Comparison of ENCODE assay signal across 1 mouse cellular context in the genomic region with DNA sequence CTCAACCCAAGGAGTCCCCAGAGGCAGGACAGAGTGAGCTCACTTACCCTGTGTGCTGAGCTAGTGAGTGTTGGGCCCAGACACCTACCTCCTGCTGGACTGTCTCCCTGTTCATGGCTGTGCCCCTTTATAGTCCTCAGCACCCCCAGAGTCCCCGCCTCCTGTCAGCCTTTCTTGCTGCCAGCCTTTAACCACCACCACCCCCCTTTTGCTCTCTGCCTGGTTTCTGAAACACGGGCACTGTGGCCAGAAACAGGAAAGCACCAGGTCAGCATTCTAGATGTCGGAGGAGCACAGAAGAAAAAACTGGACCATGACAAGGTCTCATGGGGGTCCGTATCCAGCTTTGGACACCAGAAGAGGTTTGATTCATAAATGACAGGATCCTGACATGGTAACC.
TF ChIP-seq lines count a peak whose summit lies in the region.

Gene Ppy, minus strand, starts transcription at position 101 of the 400 bp plus-strand sequence.

TF ChIP-seq in MEL, 35 proteins besides CTCF, POLR2A, EP300 and RAD21 (continued from another document):
- TF ChIP-seq MAFK (IDR thresholded peaks at IDR 0.05; ENCODE audit: borderline replicate concordance, low read depth, low read length) (no peak), MAX (IDR thresholded peaks at IDR 0.05; ENCODE audit: low read length) (no peak), USF2 (IDR thresholded peaks at IDR 0.05; ENCODE audit: borderline replicate concordance in 1 of 2, insufficient read depth in 1 of 2, low read depth in 1 of 2, low read length in 2 of 2) (no peak), ELF1 (IDR thresholded peaks at IDR 0.05; ENCODE audit: low read depth, low read length) (no peak), POLR2AphosphoS2 (IDR thresholded peaks at IDR 0.05; ENCODE audit: low read length) (no peak), RCOR1 (IDR thresholded peaks at IDR 0.05; ENCODE audit: low read depth, low read length) (no peak), TAL1 (IDR thresholded peaks at IDR 0.05; ENCODE audit: low read length) (no peak), HCFC1 (IDR thresholded peaks at IDR 0.05; ENCODE audit: low read depth, low read length) (no peak)
